Mouse (Mus musculus) left cerebral cortex, postnatal 25 days (tissue): ENCODE results near the gene Ky. TPM values are rescaled to one million over a fixed set of nuclear protein-coding genes. Genes with fewer than 3 reads are reported as not detected.

Source experiments
- DNase-seq, 2 experiments: peaks; one replicate each; pipeline ENCODE4 v3.0.0; 2022; ENCODE audit warnings: low spot score in 2 of 2, mixed read lengths in 1 of 2
- intact Hi-C: fragments of 180-260 bp; cut with DNase I; formaldehyde crosslinking; loops from one replicate; pipeline ENCODE4 v1.15.1; 2025
- total RNA-seq, 2 experiments: library from RNA; stranded (reverse); gene quantifications; 2 replicates each; pipeline ENCODE4 v1.2.3; 2021

Gene Ky
- total RNA-seq, 2 experiments from 2014 or later, result 2.6 to 4.4 TPM

DNA sequence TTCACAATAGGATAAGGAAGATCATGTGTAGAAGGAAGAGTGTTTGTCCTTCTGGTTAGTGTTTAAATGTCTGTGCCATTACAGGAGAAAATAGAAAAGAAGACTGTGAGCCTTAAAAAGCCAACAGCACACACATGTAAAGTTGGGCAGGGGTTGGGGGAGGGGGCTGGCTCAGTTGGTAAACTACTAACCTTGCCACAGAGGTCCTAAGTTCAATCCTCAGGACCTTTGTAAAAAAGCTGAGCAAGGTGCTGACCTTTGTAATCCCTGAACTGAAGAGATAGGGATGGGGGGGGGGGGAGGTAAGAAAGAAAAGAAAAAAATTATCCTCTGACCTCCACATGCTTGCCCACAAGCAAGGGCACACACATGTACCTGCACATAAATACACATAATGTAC, 5.8 kb upstream of the Ky start:
- no peak for DNase-seq
- intact Hi-C loops, result loop anchor here (5.0 kb wide), 1 partner anchor 1052 kb away; no protein-coding TSS in a partner anchor

DNA sequence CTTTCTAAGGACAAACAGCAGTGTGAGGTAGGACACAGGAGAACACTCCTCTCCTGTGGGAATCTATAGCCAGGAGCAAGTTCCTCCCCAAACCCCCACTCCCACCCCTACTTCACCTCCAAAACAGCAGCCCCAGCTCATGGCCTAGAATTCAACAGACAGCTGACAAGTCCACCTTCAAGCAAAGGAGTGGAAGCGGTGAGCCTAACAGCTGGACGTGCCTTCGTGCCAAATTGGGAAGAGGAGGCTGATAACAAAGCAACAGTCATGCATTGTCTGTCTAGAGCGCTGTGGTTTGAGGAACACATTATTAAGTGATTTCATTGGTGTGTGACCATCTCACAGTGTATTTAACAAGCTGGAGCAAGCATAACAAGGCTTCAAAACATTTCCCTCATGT, 4.4 kb upstream of the Ky start:
- DNase-seq, result no peak
- intact Hi-C loops, result no loop called here

DNA sequence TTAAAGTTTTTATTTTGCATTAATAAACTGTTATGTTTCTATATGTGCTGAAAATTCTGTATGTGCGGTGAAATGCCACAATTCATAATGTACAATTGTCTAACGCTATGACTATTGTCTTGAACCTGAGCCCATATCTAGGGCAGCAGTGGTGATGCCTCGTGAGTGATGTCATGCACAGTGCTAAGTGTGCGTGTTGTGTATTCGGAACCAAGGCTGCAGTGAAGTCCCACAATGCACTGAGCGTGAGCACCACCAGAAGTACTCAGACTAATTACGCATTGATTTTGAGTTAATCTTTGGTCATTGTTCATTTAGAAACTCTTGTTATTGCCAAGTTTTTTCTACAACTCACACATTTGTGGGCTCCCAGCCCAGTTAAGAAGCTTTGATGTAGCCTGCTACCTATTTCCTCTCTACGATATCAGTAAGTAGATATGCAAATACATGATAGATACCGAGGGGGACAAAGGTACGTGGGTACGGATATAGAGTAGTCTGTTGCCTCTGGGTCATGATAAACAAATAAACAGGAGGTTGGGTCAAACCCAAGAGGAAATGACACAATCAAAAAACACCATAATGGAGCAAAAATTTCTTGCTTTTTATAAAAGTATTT, 3.4 kb upstream of the Ky start:
- DNase-seq, result no peak

DNA sequence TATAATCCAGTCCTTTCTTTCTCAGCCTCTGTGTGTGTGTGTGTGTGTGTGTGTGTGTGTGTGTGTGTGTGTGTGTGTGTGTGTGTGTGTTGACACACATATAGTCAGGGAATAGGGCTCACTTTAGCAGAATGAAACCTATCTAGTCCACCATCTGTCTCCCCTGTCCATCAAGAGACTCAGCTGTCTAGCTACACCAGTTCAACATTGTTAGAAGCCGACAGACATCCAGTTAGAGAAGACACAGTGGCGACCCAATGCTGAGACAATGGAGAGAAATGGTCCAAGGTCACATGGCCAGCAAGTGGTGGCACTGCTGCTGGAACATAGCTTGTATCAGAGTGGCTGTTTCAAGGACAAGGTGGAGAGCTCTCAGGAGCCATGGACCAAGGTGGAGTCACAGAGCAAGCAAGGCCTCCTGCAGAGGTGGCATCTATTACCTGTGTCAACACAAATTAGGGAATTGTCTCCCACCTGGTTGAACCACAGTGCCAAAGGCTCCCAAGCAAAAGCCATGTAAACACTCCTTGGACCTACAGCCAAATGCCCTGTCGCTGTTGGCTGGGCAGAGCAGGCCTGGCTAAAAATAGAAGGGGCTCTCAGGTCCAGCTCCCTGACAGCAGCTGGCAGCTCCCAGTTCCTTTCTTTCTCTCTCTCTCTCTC, 703 bp upstream of the Ky start:
- intact Hi-C loops, result loop anchor here (5.0 kb wide), 1 partner anchor 103 kb away; no protein-coding TSS in a partner anchor
- DNase-seq, result no peak

More for the DNA sequence above, 3.4 kb upstream of the Ky start:
- intact Hi-C loops, result no loop called here

DNA sequence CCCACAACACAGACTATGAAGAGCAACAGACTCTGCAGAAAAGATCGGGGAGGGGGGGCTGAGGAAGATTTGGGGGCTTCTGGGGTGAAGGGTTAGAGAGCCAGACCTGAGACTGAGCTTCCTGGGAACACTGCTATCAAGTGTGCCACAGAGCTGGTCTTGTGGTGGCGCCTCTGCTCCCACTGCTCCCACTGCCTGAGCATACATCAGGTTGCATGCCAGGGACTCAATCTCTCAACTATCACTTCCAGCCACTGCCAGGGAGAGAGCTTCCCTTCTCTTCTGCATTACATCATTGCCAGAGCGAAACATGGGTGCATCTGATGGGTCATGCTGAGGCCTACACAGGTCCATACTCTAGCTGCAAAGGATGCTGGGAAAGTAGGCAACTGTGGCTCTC, 2.8 kb downstream of the Ky start:
- no peak for DNase-seq
- intact Hi-C loops, result loop anchor here (5.0 kb wide), 1 partner anchor 106 kb away; no protein-coding TSS in a partner anchor

DNA sequence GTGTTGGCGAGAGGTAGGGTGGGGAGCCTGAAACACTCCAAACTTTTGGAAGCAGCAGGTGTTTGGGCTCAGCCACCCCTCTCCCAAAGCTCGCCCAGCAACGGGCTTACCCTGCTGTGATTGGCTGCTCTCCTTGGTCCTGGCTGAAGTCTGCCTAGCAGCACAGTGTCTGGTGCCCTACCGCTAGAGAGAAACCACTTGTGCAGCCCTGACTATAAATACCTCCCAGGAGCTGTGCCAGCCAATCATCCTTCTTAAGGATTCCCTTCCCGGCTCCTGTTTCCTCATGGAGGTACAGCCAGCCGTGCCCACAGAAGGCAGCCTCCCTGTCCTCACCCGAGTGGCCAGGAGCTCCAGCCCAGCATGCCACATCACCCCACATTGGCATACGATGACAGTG, 5.9 kb downstream of the Ky start:
- intact Hi-C loops, result no loop called here
- peak in 1 of 2 experiments; percentile 57 for DNase-seq

DNA sequence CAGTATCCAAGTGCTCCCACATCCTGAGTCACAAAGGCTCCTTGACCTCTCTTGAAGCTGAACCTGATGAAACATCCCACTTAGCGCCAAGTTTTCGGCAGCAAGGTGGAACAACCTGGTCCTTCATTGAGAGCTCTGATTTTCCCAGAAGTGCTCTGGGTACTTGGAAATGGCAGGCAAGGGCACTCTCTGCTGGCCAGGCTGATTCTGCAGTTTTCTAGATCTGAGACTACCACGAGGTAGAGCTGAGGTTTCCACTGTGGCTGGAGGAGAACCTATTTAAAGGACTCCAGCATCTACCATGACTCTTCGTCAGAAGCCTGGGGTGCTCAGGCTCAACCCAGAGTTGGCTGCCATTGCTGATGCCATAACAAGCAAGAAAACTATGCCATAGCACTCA, 8.0 kb downstream of the Ky start:
- DNase-seq, result peak in 1 of 2 experiments; percentile 28
- intact Hi-C loops, result no loop called here

DNA sequence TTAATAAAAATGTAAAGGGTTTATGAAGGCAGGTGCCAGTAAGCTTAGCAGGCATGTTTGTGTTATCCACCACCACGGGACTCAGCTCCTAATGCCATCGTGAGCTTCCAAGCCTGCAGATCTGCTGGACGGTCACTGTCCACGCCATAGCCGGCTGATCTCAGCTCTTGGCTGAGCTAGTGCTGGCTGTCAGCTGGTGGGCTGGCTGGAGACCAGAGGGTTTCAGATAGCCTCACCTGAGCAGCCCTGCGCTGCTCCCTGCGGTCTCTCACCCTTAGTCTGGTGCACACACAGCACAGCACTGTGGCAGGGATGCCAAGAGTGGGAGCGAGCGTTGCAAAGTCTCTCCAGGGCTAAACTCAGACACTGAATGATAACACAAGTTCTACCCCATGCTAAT, 12.9 kb downstream of the Ky start:
- DNase-seq, result no peak
- intact Hi-C loops, result no loop called here

DNA sequence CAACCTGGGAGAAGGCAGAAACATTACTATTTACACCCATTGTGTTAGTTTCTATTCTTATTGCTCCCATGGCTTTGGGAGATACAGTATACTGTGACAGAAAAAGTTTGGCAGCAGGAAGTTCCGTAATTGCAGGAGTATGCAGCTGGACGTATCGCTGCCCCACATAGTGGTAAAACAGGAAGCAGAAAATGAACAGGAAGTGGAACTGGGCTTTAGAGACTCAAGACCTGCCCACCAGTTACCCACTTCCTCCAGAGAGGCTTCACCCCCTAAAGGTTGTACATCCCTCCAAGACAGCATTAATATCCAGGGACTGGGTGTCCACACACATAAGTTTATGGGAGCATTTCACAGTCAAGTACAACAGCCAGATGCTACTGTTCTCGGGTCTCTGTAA, 15.8 kb downstream of the Ky start:
- intact Hi-C loops, result no loop called here
- no peak for DNase-seq

DNA sequence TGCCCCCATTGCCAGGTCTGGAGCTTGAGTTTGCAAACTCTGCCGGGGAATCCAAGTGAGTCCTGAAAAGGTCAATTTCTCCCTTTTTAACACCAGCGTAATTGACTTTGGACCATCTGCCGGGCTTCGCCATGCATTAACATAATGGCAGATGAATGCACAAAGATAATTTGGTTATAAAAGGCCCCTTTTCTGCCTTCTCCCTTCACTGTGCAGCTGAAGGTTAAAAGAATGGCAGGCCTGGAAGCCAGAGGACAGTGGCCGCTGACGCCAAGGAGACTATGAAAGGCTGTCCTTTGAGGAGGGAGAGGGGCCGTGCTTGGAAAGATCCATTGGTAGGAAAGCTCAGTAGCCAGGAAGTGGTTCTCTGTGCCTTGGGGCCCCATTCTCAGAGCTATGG, 22.6 kb downstream of the Ky start:
- intact Hi-C loops, result no loop called here
- DNase-seq, result no peak

DNA sequence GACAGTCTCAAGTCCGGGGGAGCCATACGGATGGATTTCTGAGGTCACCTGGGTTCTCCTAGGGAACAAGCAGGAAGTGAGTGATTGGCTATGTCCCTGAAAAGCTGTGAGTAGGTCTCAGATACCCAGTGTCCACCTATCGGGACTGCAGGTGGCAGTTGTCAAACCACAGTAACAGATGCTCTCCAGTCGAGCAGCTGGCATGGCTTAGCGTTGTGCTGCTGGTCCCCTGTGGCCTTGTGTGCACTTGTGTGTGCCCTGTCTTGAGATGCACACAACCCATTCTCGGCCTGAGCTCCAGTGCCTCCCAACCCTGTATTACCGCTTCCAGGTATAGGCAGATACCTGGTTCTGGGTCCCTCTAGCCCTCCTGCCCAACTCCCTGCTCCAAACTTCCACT, 23.0 kb downstream of the Ky start:
- DNase-seq, result no peak
- intact Hi-C loops, result no loop called here

DNA sequence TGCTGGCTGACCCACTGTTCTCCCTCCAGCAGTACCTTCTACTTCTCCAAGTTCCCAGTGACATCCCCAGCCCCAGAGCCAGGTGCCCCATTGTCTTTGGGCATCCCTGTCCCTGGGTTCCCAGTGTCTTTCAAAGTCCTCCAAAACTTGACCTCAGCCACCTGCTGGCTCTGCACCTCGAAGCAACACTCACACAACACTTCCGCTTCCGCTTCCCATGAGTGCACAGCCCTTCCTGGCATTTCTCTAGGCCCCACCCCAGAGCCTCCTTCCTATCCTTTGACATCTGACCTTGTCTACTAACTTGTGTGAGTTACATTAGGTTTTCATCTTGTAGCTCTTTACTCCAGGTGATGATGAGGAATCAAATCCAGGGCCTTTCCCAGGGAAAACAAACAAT, 23.5 kb downstream of the Ky start:
- DNase-seq, result no peak
- intact Hi-C loops, result no loop called here

DNA sequence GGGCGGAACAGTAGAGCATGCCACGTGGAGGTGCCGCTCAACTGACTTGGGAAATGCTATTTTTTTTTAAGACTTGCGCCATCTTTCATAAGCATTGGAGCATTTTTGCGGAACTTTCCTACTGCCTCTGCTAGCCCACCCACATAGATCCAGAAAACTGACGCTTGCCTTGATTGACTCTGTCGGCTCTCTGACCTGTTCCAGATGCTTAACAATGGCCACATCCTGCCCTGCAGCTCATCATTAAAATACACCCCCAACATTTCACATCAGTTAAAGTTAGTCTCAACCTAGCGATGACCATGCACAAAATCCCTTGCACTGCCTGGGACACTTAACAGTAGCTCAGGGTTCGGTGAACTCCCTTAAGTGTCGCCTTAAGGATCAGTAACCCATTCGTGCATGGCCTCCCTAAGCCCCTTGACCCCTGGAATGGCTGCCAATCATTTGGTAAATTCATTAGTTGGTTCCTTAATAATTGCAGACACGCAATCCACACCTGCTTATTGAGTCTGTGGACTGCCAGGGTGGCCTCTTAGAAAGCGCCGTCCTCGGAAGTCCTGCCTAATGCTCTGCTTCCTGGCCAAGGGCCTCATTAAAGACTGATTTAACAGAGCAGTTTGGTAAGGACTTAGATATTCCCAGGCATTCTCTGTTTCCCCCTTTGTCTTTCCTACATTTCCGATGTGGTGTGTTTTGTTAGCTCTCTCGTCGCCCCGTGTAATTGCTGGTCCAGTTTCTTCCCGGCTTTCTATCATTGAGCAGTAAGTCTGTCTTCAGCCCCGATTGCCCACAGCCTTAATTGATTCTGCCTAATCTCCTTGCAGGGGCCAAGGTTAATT, 25.7 kb downstream of the Ky start:
- intact Hi-C loops, result no loop called here
- no peak for DNase-seq

DNA sequence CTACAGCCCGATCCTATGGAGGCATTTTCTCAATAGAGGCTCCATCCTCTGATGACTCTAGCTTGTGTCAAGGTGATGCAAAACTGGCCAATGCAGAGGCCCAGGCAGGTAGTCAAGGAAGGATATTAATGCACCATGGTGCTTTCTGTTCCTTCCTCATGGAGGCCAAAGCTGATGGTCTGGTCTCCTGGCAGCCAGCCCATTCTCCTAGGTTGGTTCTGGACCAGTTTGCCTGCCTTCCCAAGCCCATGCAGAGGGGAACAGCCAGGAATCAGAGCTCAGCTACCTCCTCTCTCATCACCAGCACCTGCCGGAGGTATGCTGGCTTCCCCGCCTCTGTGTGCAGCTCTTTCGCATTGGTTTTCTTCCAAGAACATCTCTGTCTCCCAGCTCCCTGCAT, 31.4 kb downstream of the Ky start:
- no peak for DNase-seq
- intact Hi-C loops, result no loop called here

DNA sequence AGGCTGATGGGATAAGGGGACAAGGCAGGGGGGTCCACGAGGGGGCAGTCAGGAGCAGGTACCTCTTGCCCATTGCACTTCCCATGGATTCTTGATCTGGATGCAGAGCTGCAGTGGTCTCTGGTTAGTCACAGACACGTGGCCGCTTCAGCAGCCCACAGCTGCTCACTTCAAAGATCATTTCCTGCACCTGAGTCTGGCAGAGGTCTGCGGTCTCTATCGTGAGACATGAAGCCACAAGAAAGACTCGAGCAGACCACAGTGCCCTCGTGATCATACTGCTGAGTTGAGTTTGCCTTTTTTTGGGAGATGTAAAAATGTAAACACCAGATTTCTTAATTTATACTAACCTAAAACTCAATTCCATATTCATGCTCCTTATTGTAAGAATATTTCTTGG, 34.1 kb downstream of the Ky start:
- intact Hi-C loops, result loop anchor here (10.0 kb wide), 1 partner anchor 845 kb away; no protein-coding TSS in a partner anchor
- DNase-seq, result no peak

DNA sequence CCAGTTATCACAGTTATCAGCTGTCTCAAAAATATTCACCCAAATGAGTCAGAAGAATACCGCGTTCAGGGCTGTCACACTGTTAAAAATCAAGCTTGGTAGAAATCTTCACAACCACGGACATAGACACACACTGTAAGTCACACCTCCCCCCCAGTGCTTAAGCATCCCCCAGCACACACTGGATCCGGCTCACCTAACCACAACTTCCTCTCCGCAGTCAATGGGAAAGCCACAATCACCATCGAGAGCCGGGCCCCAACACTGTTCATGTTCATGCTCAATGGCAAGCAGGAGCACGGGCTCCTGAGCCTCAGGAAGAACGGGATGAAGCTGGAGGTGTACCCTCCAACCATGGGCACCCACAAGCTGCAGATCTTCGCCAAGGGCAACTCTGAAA, 36.1 kb downstream of the Ky start:
- DNase-seq, result no peak
- intact Hi-C loops, result loop anchor here (10.0 kb wide), 1 partner anchor 847 kb away; no protein-coding TSS in a partner anchor

DNA sequence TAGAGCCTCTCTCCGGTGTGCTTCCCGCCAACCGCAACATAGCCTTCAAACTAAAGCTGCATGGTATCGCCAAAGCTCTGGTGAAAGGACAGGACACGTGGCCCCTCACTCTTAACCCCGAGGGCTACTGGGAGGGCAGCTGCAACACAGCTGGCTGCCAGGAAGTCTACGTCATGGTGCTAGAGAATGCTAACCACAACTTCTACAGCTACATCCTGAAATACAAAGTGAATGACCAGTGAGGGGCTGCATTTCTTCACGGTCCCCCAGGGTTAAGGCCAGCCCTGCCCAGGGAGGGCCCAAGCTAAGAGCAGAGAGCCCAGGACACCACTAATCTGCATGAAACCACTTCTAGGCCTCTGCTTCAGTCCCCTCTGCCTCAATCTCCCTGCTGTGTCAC, 37.0 kb downstream of the Ky start:
- intact Hi-C loops, result loop anchor here (10.0 kb wide), 1 partner anchor 848 kb away; no protein-coding TSS in a partner anchor
- DNase-seq, result no peak

DNA sequence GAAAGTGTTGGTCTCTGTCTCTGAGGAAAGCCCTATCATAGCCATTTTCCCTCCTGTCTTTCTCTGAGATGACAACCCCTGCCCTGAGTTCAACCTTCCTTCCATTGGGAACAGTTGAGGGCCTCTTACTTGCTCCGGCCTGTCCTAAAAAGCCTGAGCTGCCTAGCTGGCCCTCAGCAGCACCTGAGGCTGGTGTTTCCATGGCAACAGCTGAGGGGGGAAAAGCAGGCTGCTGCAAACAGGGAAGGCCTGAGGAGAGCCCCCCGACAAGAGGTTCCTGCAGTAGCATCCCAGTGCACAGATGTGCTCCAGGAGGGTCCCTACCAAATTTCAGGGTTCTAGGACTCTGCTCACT, 38.2 kb downstream of the Ky start:
- no peak for DNase-seq
- intact Hi-C loops, result loop anchor here (10.0 kb wide), 1 partner anchor 849 kb away; no protein-coding TSS in a partner anchor

DNA sequence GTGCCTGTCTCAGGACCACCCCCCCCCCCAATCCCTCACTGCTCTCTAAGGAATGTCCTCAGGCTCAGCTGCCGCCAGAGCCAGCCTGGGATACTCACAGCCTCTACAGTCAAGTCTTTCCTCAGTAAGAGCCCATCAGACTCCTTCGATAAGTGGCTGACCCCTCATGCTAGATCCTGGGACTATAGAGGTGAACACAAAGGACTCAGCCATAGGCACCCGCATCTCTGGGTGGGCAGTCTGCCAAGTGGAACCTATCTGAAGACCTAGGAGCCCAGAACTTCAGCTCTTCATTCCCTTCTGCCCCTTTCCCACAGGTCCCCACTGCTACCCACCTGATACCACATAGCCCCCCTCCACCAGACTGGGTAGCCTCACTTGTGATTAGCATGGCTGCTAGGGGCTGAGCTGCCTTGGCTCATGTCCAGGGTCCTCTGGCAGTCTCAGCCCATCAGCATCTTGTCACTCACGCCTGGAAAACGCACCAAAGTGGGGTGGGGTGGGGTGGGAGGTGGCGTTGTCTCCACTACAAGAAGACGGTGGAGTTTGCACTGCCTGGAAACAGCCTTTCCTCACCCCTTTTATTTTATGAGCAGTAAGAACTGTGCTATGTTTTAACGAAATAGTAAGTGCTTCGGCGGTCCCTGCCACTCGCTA, 38.7 kb downstream of the Ky start:
- DNase-seq, result no peak
- intact Hi-C loops, result loop anchor here (10.0 kb wide), 1 partner anchor 849 kb away; no protein-coding TSS in a partner anchor
